Mouse (Mus musculus): ENCODE data around the gene Selenom. TPM values are rescaled to one million over a fixed set of nuclear protein-coding genes. Genes with fewer than 3 reads are reported as not detected.

Gene Selenom
- polyA plus RNA-seq, 1 experiment from 2014 or later, result 78.0 TPM

DNA sequence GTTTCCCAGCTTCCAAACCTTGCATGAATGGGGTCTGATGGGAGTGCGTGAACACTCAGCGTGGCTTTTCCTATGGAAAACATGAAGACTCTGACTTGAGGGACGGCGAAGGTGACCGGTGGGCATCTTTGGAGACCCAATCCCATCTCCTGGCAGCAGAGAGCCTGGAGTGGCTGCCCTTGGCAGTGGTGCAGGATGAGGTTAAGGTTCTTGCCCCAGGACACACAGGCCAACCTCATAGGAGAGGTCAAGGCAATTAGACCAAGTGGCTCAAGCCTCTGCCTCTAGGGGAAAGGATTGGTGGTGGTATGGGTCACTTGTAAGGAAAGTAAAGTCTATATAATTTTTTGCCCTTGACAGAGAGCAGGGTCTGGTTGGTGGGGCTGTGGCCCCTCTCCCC, 21.6 kb downstream of the Selenom start:
- peak overlapping the region; percentile 74 for H3K9ac ChIP-seq
- peaks cover 13% of the 10 kb centered on the region for H3K36me3 ChIP-seq
- no peaks in the 10 kb centered on the region for H3K27me3 ChIP-seq
- WGBS, result 45% methylated on average over 5 of the region's 5 CpGs
- H3K9me3 ChIP-seq (replicated peaks), result no peaks in the 10 kb centered on the region
- ATAC-seq (ENCODE audit: low FRiP score), result no peak
- H3K4me2 ChIP-seq (replicated peaks), result peak overlapping the region; percentile 96
- peaks cover 33% of the 10 kb centered on the region for H3K4me1 ChIP-seq
- peak overlapping the region; percentile 52 for H3K4me3 ChIP-seq
- peak overlapping the region; percentile 85 for H3K27ac ChIP-seq

DNA sequence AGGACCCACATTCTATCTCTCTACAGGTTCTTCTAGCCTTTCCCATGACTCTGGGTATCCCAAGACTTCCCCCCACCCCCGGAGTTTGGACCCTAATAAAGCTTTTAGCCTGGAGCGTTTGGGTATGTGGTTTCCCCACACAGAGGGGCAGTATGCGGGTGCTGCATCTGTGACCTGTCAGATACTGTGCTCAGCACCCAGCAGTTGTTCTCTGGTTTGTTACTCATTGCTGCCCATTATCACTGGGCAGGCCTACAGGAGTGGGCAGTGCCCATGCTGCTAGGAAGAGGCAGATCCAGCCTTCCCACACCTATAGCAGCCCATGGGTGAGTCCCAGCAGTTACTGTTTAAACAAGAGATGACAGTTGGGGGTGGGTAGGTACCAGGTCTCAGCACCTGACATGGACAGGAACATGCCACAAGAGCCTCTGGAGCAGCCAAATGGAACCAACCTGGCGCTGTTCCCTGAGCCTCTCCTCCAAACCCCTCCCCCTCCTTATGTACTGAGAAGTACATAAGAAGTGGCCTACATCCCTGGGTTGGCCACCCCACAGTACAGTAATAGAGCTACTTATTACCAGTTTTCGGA, 22.4 kb downstream of the Selenom start:
- Histone ChIP-seq H3K27me3 (no peaks in the 10 kb centered on the region), H3K9me3 (replicated peaks) (no peaks in the 10 kb centered on the region), H3K4me1 (peaks cover 33% of the 10 kb centered on the region), H3K36me3 (peaks cover 8% of the 10 kb centered on the region), H3K4me3 (no peak overlapping the region; the same call in 1 of the 2 replicates), H3K27ac (no peak overlapping the region), H3K9ac (no peak overlapping the region), H3K4me2 (replicated peaks) (no peak overlapping the region)
- ATAC-seq (ENCODE audit: low FRiP score), result no peak
- whole genome bisulfite sequencing, result 94% methylated on average over 5 of the region's 5 CpGs

DNA sequence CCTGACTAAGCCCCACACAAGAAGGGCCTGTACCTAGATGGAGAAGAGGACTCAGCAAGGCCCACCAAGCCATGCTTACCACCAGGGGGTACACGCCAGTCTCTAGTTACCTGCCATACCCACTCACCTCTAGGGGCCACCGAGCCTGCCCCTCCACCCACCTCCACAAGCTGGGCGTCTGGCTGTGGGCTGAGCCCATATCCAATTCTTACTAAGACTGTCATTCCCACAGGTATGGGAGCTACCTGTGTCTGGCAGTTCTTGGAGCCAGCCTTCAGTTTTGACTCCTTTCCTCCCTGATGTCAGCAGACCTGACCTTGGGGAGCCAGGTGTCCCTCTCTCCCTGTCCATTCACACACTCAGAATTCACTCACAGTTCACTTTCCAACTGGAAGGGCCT, 23.2 kb downstream of the Selenom start:
- Histone ChIP-seq H3K9me3 (replicated peaks) (no peaks in the 10 kb centered on the region), H3K27ac (no peak overlapping the region), H3K4me2 (replicated peaks) (peak overlapping the region; percentile 59), H3K36me3 (peaks cover 1% of the 10 kb centered on the region; the same call in 1 of the 2 replicates), H3K9ac (0 out of 2 replicates have a peak overlapping the region, but pooled peaks have one; percentile 13), H3K4me1 (peaks cover 33% of the 10 kb centered on the region), H3K4me3 (peak overlapping the region; percentile 53), H3K27me3 (no peaks in the 10 kb centered on the region)
- WGBS, result 88% methylated on average over 3 of the region's 3 CpGs
- ATAC-seq (ENCODE audit: low FRiP score), result no peak

DNA sequence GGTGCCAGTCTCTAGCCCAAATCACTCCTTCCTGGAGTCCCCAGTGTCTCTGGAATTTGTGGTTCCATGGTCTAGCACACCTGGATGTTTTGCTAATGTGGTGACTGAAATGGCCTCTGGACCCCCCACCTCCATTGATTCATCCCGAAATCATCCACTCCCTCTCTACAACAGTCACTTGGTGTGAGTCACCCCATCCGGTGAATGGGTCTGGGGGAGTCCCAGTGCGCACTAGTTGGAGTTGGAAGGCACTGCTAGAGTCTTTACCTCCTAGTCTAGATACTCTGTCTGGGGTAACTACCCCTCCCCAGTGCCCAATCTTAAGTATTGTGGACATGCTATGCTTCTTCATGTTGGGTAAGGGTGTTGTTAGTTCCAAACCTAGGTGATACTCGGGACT, 23.9 kb downstream of the Selenom start:
- peaks cover 33% of the 10 kb centered on the region for H3K4me1 ChIP-seq
- 68% methylated on average over 4 of the region's 4 CpGs for WGBS
- peak overlapping the region; percentile 53 for H3K4me3 ChIP-seq
- no peak overlapping the region for H3K27ac ChIP-seq
- H3K9ac ChIP-seq, result peak overlapping the region; percentile 68; the same call in 1 of the 2 replicates
- no peak for ATAC-seq (ENCODE audit: low FRiP score)
- no peaks in the 10 kb centered on the region for H3K36me3 ChIP-seq
- H3K4me2 ChIP-seq (replicated peaks), result peak overlapping the region; percentile 59
- H3K9me3 ChIP-seq (replicated peaks), result no peaks in the 10 kb centered on the region
- H3K27me3 ChIP-seq, result no peaks in the 10 kb centered on the region

DNA sequence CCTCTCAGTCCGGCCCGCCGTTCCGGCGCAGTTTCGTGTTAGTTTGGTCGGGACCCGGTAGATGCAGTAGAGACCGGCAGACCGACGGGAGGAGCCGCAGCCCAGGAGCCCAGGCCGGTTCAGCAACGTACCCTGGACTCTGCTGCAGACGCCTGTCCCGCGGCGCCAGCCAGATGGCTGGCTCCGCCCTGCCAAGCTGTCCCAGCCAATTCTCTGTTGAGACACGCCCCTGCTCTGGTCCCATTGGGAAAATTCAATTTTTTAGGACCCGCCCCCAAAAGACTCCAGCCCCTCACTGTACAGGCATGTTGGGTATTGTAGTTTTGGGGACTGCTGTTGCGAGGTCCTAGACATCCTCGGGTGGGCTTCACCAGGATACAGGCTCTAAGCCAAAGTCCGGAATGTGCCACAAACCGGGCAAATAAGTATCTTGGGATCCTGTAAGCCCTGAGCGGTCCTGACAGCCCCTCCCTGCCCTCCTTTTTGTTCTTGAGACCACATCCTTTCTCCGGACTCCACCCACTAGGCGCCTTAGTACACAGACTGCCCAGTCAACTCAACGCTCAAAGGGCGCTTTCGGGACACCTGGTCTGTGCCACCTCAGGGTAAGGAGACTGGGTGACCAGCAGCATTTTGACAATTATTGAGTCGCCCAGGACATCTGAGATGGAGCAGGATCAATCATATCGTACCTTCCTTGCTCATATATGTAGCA, 24.8 kb downstream of the Selenom start:
- peak; percentile 90 for ATAC-seq (ENCODE audit: low FRiP score)
- no peaks in the 10 kb centered on the region for H3K27me3 ChIP-seq
- peak overlapping the region; percentile 59 for H3K4me2 ChIP-seq (replicated peaks)
- H3K4me1 ChIP-seq, result peaks cover 33% of the 10 kb centered on the region
- peak overlapping the region; percentile 35; the same call in 1 of the 2 replicates for H3K27ac ChIP-seq
- peak overlapping the region; percentile 68 for H3K9ac ChIP-seq
- peak overlapping the region; percentile 53 for H3K4me3 ChIP-seq
- no peaks in the 10 kb centered on the region for H3K9me3 ChIP-seq (replicated peaks)
- WGBS, result 6% methylated on average over 33 of the region's 33 CpGs
- no peaks in the 10 kb centered on the region for H3K36me3 ChIP-seq

DNA sequence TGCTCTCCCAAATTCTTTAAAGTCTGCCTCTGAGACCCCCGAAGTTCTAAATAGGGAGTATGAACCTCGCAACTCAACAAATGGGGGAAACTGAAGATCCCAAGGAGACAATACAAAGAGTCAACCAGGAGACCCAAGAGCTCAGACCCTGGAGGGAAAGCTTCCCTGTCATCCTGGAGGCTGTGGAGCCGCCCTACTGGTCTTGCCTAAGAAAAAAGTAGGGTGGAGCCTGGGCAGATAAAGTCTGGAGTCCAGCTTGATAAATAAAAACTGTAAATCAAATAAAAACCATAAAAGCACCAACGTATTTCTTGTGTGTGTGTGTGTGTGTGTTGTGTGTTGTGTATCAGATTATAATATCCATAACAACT, 25.3 kb downstream of the Selenom start:
- 0 out of 2 replicates have a peak overlapping the region, but pooled peaks have one; percentile 8 for H3K9ac ChIP-seq
- H3K27me3 ChIP-seq, result no peaks in the 10 kb centered on the region
- 80% methylated on average over 4 of the region's 4 CpGs for WGBS
- 0 out of 2 replicates have a peak, but pooled peaks cover 4% of the 10 kb centered on the region for H3K9me3 ChIP-seq (replicated peaks)
- no peak for ATAC-seq (ENCODE audit: low FRiP score)
- H3K27ac ChIP-seq, result no peak overlapping the region
- peak overlapping the region; percentile 59 for H3K4me2 ChIP-seq (replicated peaks)
- no peaks in the 10 kb centered on the region for H3K36me3 ChIP-seq
- H3K4me3 ChIP-seq, result peak overlapping the region; percentile 53
- peaks cover 31% of the 10 kb centered on the region for H3K4me1 ChIP-seq

DNA sequence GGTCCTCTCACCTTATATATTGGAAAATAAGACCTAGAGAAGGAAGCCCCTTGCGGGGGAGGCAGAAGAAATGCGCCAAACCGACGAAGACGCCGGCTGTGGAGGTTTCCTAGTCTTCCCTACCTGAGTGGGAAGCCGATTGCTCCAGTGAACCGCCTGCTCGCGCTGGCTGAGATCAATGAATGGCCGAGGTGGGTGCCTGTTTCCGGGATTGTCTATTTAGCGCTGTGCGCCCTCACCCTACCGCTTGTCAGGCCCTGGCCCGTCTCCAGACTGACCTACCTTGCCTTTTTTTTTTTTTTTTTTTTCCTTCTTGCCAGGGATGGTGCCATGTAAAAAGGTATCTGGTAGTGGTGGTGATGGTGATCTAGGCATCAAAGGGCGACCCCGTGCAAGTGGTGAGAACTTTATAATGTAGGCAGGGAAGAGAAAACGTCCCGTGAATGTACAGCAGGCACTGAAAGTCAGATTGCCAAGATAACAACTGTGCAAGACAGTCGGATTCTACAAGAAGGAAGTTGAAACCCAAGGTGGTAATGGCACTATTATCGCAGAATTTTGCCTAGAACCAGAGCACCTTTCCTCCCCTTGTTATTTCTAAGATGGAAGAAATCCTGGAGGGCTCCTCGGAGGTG, 26.1 kb downstream of the Selenom start, which contains the start of gene Smtn:
Smtn (minus strand) TSS at position 162 of the 635 bp plus-strand sequence.
- H3K9me3 ChIP-seq (replicated peaks), result 0 out of 2 replicates have a peak, but pooled peaks cover 4% of the 10 kb centered on the region
- ATAC-seq (ENCODE audit: low FRiP score), result no peak
- H3K4me1 ChIP-seq, result peaks cover 27% of the 10 kb centered on the region
- H3K27ac ChIP-seq, result no peak within 1 kb of the TSS
- H3K36me3 ChIP-seq, result no peaks in the 10 kb centered on the region
- H3K4me3 ChIP-seq, result peak within 1 kb of the TSS; percentile 53
- H3K4me2 ChIP-seq (replicated peaks), result peak within 1 kb of the TSS; percentile 59
- H3K27me3 ChIP-seq, result no peaks in the 10 kb centered on the region
- H3K9ac ChIP-seq, result 0 out of 2 replicates have a peak within 1 kb of the TSS, but pooled peaks have one; percentile 8
- 93% methylated on average over 23 of the region's 23 CpGs for WGBS

DNA sequence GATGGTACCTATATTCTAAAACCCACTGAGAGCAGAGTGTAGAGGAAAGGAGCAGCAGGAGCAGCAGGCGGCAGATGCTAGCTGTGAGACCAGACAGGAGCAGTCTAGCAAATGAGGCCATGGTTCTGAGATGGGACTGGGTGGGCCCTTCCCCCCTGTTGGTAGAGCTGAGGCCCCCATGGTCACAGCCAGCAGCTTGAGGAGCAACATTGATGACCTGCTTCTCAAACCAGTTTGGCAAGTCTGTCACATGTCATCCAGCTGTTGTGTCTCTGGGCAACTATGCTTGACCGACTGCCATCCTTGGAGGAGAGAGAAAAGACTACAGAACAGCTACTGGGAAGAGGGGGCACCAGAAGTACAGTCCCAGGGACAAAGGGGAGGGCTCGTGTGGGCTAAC, 27.4 kb downstream of the Selenom start:
- Histone ChIP-seq H3K9me3 (replicated peaks) (0 out of 2 replicates have a peak, but pooled peaks cover 4% of the 10 kb centered on the region), H3K4me2 (replicated peaks) (no peak overlapping the region), H3K4me3 (no peak overlapping the region), H3K27me3 (no peaks in the 10 kb centered on the region), H3K4me1 (peaks cover 17% of the 10 kb centered on the region), H3K9ac (no peak overlapping the region; the same call in 1 of the 2 replicates), H3K27ac (no peak overlapping the region; the same call in 1 of the 2 replicates), H3K36me3 (no peaks in the 10 kb centered on the region)
- WGBS, result 71% methylated on average over 3 of the region's 3 CpGs
- ATAC-seq (ENCODE audit: low FRiP score), result no peak

DNA sequence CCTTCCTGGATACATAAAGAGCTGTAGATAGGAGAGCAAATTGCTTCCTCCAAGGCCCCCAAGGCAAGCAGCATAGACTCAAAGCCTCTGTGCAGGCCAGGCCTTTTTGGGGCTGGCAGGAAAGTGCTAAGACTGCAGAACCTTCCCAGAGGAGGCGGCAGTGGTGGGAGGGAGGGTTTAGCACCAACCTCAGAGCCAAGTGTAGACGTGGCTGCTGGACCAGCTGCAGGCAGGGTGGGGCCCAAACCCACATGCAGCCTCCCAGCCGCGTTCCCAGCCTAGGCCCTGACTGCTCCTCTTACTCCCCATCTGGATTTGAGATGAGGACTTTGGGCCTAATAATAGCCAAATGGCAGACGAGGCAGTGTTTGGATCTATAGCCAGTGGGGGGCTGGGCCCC, 28.5 kb downstream of the Selenom start:
- no peak for ATAC-seq (ENCODE audit: low FRiP score)
- Histone ChIP-seq H3K9me3 (replicated peaks) (0 out of 2 replicates have a peak, but pooled peaks cover 4% of the 10 kb centered on the region), H3K36me3 (no peaks in the 10 kb centered on the region), H3K27me3 (no peaks in the 10 kb centered on the region), H3K4me1 (peaks cover 13% of the 10 kb centered on the region), H3K9ac (no peak overlapping the region), H3K4me2 (replicated peaks) (no peak overlapping the region), H3K4me3 (no peak overlapping the region), H3K27ac (no peak overlapping the region)
- WGBS, result 50% methylated on average over 5 of the region's 5 CpGs

DNA sequence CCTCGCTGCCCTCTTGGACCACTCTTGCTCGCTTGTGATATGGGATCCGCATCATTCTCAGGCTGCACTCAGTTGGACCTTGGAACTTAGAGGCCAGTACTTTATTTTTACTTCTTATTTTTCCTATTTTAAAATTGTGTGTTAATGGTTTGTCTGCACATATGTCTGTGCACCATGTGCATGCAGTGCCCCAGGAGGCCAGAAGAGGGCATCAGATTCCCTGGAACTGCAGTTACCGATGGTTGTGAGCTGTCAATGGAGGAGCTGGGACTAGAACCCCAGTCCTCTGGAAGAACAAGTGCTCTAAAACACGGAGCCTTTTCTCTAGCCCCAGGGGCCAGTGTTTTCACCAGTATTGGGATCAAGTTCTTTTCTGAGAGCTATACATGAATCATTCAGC, 29.9 kb downstream of the Selenom start:
- Histone ChIP-seq H3K36me3 (no peaks in the 10 kb centered on the region), H3K27me3 (no peaks in the 10 kb centered on the region), H3K4me1 (peaks cover 9% of the 10 kb centered on the region; the same call in 1 of the 2 replicates), H3K4me2 (replicated peaks) (no peak overlapping the region), H3K27ac (no peak overlapping the region), H3K9me3 (replicated peaks) (0 out of 2 replicates have a peak, but pooled peaks cover 4% of the 10 kb centered on the region), H3K4me3 (no peak overlapping the region), H3K9ac (no peak overlapping the region)
- 95% methylated on average over 5 of the region's 5 CpGs for WGBS
- no peak for ATAC-seq (ENCODE audit: low FRiP score)

DNA sequence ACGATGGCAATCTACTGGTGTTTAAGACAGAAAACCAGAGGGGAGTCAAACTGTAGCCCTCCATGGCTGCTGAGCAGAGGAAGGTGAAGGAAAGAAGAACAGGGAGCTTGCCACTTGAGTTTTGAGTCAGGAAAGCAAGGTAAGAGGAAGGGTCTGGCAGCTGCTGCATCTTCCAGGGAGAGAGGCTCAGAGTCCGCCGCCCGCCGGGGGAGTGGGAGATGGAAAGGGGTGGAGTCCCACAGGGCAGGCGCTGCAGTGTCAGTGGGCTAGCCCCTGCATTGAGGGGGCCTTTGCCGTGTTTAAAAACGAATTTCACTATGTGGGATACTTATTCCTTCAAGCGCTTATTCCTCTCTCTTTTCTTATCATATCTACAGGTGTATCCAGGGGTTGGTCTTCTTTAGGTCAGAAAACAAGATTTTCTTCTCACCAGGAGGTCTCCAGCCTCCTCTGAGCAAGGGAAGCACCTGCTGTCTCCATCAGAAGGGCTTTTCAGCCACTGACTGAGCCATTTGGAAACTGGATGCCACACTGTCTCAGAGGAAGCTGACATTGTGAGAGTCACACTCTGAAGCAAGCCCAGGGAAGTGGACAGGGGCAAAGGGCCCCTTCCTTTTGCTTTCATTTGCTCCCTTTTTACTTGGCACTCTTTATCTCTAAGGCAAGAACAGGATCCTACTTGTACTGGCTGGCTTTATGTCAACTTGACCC, 31.2 kb downstream of the Selenom start:
- Histone ChIP-seq H3K4me3 (no peak overlapping the region), H3K9me3 (replicated peaks) (0 out of 2 replicates have a peak, but pooled peaks cover 4% of the 10 kb centered on the region), H3K27me3 (no peaks in the 10 kb centered on the region), H3K4me1 (peaks cover 9% of the 10 kb centered on the region; the same call in 1 of the 2 replicates), H3K27ac (no peak overlapping the region), H3K36me3 (no peaks in the 10 kb centered on the region), H3K4me2 (replicated peaks) (no peak overlapping the region), H3K9ac (no peak overlapping the region)
- no peak for ATAC-seq (ENCODE audit: low FRiP score)
- 18% methylated on average over 9 of the region's 9 CpGs for WGBS

DNA sequence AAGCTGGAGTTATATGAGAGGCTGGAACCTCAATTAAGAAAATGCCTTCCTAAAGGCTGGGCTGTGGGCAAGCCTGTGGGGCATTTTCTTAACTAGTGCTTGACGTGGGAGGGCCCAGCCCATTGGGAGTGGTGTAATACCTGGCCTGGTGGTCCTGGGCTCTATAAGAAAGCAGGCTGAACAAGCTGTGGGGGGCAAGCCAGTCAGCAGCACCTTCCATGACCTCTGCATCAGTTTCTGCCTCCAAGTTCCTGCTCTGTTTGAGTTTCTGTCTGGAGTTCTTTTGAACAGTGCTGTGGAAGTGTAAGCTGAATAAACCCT, 31.7 kb downstream of the Selenom start:
- WGBS, result 19% methylated on average over 1 of the region's 1 CpGs
- no peaks in the 10 kb centered on the region for H3K36me3 ChIP-seq
- H3K4me3 ChIP-seq, result no peak overlapping the region
- ATAC-seq (ENCODE audit: low FRiP score), result no peak
- peaks cover 9% of the 10 kb centered on the region; the same call in 1 of the 2 replicates for H3K4me1 ChIP-seq
- H3K9ac ChIP-seq, result no peak overlapping the region
- H3K4me2 ChIP-seq (replicated peaks), result no peak overlapping the region
- H3K27ac ChIP-seq, result no peak overlapping the region
- H3K9me3 ChIP-seq (replicated peaks), result 0 out of 2 replicates have a peak, but pooled peaks cover 4% of the 10 kb centered on the region
- no peaks in the 10 kb centered on the region for H3K27me3 ChIP-seq

Data from hindbrain, embryonic 12.5 days (tissue).